Comparison of ENCODE assay signal across 24 mouse cellular contexts in genomic region chr5:140215471-140216087, GRCm38 (mm10).
A peak's percentile ranks its signal among the peaks of the same experiment; 100 is the strongest.
DNase-seq lines count a peak whose midpoint lies in the region; ATAC-seq lines count a peak whose summit lies in the region.
"Had no signal": no experiment of that assay in that cellular context is flagged by ENCODE, and none has a peak within 500 bp of the region (broad histone marks: within the 10 kb centered on the region; RNA-seq: fewer than 3 reads in every experiment).

No protein-coding gene starts in this region.

- DNase-seq in hindbrain, embryonic 10.5 days (ENCODE audit: low spot score), result no peak
- DNase-seq in CD4-positive, CD25-positive, alpha-beta regulatory T cell, adult 2 months (ENCODE audit: low read depth, low spot score), result peak; percentile 70
- peak; percentile 76 for DNase-seq in naive thymus-derived CD4-positive, alpha-beta T cell, adult 2 months (ENCODE audit: low read depth)
- DNase-seq in thymus, postnatal 25 days, result peak; percentile 85
- DNase-seq in gastrocnemius, postnatal 25 days, result no peak
- DNase-seq in layer of hippocampus, postnatal 25 days (ENCODE audit: extremely low spot score in 1 of 2, low spot score in 1 of 2), result no peak
- DNase-seq: adrenal gland, postnatal 14 days; cerebellum, postnatal 14 days; heart, postnatal 4 days; kidney, adult 2 months; kidney, postnatal 10 days; left cerebral cortex, postnatal 4 days; liver; lung, adult 18-20 months; retina, postnatal 1 day; right cerebral cortex, postnatal 4 days had no signal

- no peaks in the 10 kb centered on the region for H3K36me3 ChIP-seq in hindbrain, embryonic 10.5 days
- H3K36me3 ChIP-seq in hindbrain, embryonic 16.5 days (ENCODE audit: control insufficient read depth, insufficient read depth, low read length), result no peaks in the 10 kb centered on the region
- no peaks in the 10 kb centered on the region for H3K36me3 ChIP-seq in intestine, embryonic 15.5 days
- H3K36me3 ChIP-seq: heart, embryonic 12.5 days; midbrain, embryonic 15.5 days had no signal

- peaks cover 33% of the 10 kb centered on the region for H3K4me1 ChIP-seq in hindbrain, embryonic 10.5 days (replicated peaks)
- H3K4me1 ChIP-seq in hindbrain, embryonic 16.5 days (ENCODE audit: control insufficient read depth, insufficient read depth, low read depth, low read length), result no peaks in the 10 kb centered on the region
- no peaks in the 10 kb centered on the region for H3K4me1 ChIP-seq in intestine, embryonic 15.5 days (replicated peaks)
- H3K4me1 ChIP-seq: midbrain, embryonic 15.5 days had no signal

- no peak overlapping the region for H3K4me2 ChIP-seq in hindbrain, embryonic 16.5 days (ENCODE audit: low read length)
- no peak overlapping the region for H3K4me2 ChIP-seq in intestine, embryonic 15.5 days (replicated peaks)
- H3K4me2 ChIP-seq: heart, embryonic 12.5 days; midbrain, embryonic 15.5 days had no signal

- ATAC-seq in hindbrain, embryonic 16.5 days, result no peak
- no peak for ATAC-seq in intestine, embryonic 15.5 days
- ATAC-seq: hindbrain, postnatal 0 days; midbrain, embryonic 15.5 days; Patski had no signal

- H3K4me3 ChIP-seq in hindbrain, embryonic 10.5 days, result no peak overlapping the region
- no peak overlapping the region for H3K4me3 ChIP-seq in hindbrain, embryonic 16.5 days (ENCODE audit: low read length)
- no peak overlapping the region for H3K4me3 ChIP-seq in intestine, embryonic 15.5 days (replicated peaks)
- H3K4me3 ChIP-seq: heart, embryonic 12.5 days; left cerebral cortex, adult 2 months; megakaryocyte, embryonic 14.5 days; midbrain, embryonic 15.5 days had no signal

- H3K27ac ChIP-seq in hindbrain, embryonic 10.5 days, result 0 out of 2 replicates have a peak overlapping the region, but pooled peaks have one; percentile 16
- H3K27ac ChIP-seq in hindbrain, embryonic 16.5 days (ENCODE audit: low read depth, low read length), result no peak overlapping the region
- no peak overlapping the region for H3K27ac ChIP-seq in intestine, embryonic 15.5 days
- H3K27ac ChIP-seq: hindbrain, postnatal 0 days; left cerebral cortex, adult 2 months had no signal

- H3K9me3 ChIP-seq in hindbrain, embryonic 10.5 days, result no peaks in the 10 kb centered on the region
- no peaks in the 10 kb centered on the region for H3K9me3 ChIP-seq in hindbrain, embryonic 16.5 days (ENCODE audit: control insufficient read depth, low read length)
- no peaks in the 10 kb centered on the region for H3K9me3 ChIP-seq in intestine, embryonic 15.5 days
- H3K9me3 ChIP-seq: heart, embryonic 12.5 days; megakaryocyte, embryonic 14.5 days; midbrain, embryonic 15.5 days had no signal

- WGBS in hindbrain, embryonic 10.5 days, result 78% methylated on average over 4 of the region's 4 CpGs
- WGBS in hindbrain, embryonic 16.5 days, result 83% methylated on average over 4 of the region's 4 CpGs
- 80% methylated on average over 4 of the region's 4 CpGs for WGBS in intestine, embryonic 15.5 days

- H3K27me3 ChIP-seq in hindbrain, embryonic 10.5 days (ENCODE audit: insufficient read depth, poor library complexity, severe bottlenecking), result no peaks in the 10 kb centered on the region
- no peaks in the 10 kb centered on the region for H3K27me3 ChIP-seq in hindbrain, embryonic 16.5 days (replicated peaks; ENCODE audit: control insufficient read depth, insufficient read depth, low read length)
- H3K27me3 ChIP-seq in intestine, embryonic 15.5 days (replicated peaks), result no peaks in the 10 kb centered on the region
- H3K27me3 ChIP-seq: megakaryocyte, embryonic 14.5 days; midbrain, embryonic 15.5 days; Patski had no signal

- H3K9ac ChIP-seq in hindbrain, embryonic 16.5 days (ENCODE audit: low read depth, low read length), result no peak overlapping the region
- H3K9ac ChIP-seq in intestine, embryonic 15.5 days, result no peak overlapping the region
- H3K9ac ChIP-seq: heart, embryonic 12.5 days; midbrain, embryonic 15.5 days had no signal

Comparison
In these comparisons a context has a peak if more than half of its experiments do, and no peak if none do; other contexts are left out.
1. DNase-seq: peak in CD4-positive, CD25-positive, alpha-beta regulatory T cell, adult 2 months (single experiment), naive thymus-derived CD4-positive, alpha-beta T cell, adult 2 months (single experiment) and thymus, postnatal 25 days (single experiment); none in hindbrain, embryonic 10.5 days (single experiment), gastrocnemius, postnatal 25 days (single experiment) and layer of hippocampus, postnatal 25 days (0 of 2).